Mouse (Mus musculus): ENCODE results near the gene Dock8.

DNA sequence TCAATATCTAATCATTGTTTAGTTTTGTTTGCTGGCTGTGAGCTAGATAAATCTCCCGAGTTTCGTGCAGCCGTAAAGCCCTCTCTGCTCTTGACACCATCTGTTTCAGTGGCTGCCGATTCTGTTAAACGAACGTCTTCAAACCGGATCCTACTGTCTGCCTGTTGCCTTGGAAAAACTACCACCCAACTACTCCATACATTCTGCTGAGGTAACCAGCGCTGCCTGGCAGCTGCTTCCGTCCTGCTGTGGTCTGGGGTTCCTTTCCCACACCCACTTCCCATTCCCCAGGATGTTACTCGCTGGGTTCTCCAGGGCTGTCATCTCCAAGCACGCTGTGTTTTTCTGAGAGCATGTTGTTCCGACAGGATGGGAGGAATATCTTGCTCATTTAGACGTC is 123.7 kb downstream of the Dock8 start:
- TF ChIP-seq ZNF384 (IDR thresholded peaks at IDR 0.05; ENCODE audit: low read depth, low read length) (no peak), MAFK (IDR thresholded peaks at IDR 0.05; ENCODE audit: insufficient read depth, low read depth, low read length) (no peak)

Data from ES-E14 (cell line).